Mouse (Mus musculus) CH12.LX (cell line): ENCODE results near the gene 4930563M21Rik.

Experiments
- BHLHE40 ChIP-seq: IDR thresholded peaks from 2 replicates; pipeline ENCODE4 v1.6.1; 2011; ENCODE audit warnings: mild to moderate bottlenecking, low read depth, low read length, improper control_type of control experiment
- CTCF ChIP-seq, 2 experiments: IDR thresholded peaks in 1 of 2; conservative IDR thresholded peaks in 1 of 2; 2 replicates each; pipeline ENCODE4 v1.5.1; 2011 to 2012; ENCODE audit warnings: low read depth in 2 of 2, low read length in 2 of 2, improper control_type of control experiment in 1 of 2, inconsistent platforms in 1 of 2, mild to moderate bottlenecking in 1 of 2, moderate library complexity in 1 of 2
- E2F4 ChIP-seq: IDR thresholded peaks from 2 replicates; pipeline ENCODE4 v1.6.1; 2011; ENCODE audit warnings: low read depth, low read length, improper control_type of control experiment; ENCODE audit not compliant: insufficient replicate concordance
- EP300 ChIP-seq: IDR thresholded peaks from 2 replicates; pipeline ENCODE4 v1.6.1; 2011; ENCODE audit warnings: low read length, improper control_type of control experiment
- HCFC1 ChIP-seq: IDR thresholded peaks from 2 replicates; pipeline ENCODE4 v1.6.1; 2012; ENCODE audit warnings: low read depth, mild to moderate bottlenecking, inconsistent platforms, low read length, improper control_type of control experiment
- IRF4 ChIP-seq: IDR thresholded peaks from 2 replicates; pipeline ENCODE4 v1.6.1; 2014; ENCODE audit warnings: low read depth, mild to moderate bottlenecking, inconsistent platforms, low read length, improper control_type of control experiment
- MAFK ChIP-seq: IDR thresholded peaks from 2 replicates; pipeline ENCODE4 v1.6.1; 2011; ENCODE audit warnings: low read length, improper control_type of control experiment; ENCODE audit not compliant: insufficient replicate concordance
- MAX ChIP-seq: IDR thresholded peaks from 2 replicates; pipeline ENCODE4 v1.6.1; 2011; ENCODE audit warnings: low read length, improper control_type of control experiment
- NELFE ChIP-seq: IDR thresholded peaks from 2 replicates; pipeline ENCODE4 v1.6.1; 2011; ENCODE audit warnings: low read depth, low read length, improper control_type of control experiment
- PAX5 ChIP-seq: IDR thresholded peaks from 2 replicates; pipeline ENCODE4 v1.6.1; 2012; ENCODE audit warnings: low read length, inconsistent platforms, mixed read lengths
- POLR2A ChIP-seq: IDR thresholded peaks from 2 replicates; pipeline ENCODE4 v1.6.1; 2011; ENCODE audit warnings: low read depth, mild to moderate bottlenecking, improper control_type of control experiment, low read length
- TBP ChIP-seq: conservative IDR thresholded peaks from 2 replicates; pipeline ENCODE4 v1.6.1; 2011; ENCODE audit warnings: low read depth, low read length, improper control_type of control experiment

DNA sequence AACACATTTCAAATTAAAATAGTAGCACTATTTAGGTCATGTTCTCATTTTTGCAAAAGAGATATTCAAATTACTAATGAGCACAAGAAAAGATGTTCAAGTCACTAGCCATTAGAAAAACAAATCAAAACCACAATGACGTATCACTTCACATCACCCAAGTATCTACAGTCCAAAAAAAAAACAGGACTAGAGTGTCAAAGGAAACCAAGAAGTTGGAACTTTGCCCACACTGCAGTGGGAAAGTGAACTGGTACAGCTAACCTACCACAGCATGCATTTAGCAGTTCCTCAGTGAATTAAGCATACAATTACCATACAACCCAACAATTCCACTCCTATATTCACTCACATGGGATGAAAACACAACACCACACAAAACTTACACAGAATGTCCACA, 77.9 kb downstream of the 4930563M21Rik start:
- TF ChIP-seq CTCF (conservative IDR thresholded peaks at IDR 0.05 in 1 of 2, IDR thresholded peaks at IDR 0.05 in 1 of 2; ENCODE audit: low read depth in 2 of 2, low read length in 2 of 2) (no peak), POLR2A (no peak), MAX (no peak), IRF4 (no peak), PAX5 (no peak), EP300 (no peak), E2F4 (no peak), HCFC1 (no peak), MAFK (no peak), TBP (no peak), BHLHE40 (no peak), NELFE (no peak)
